8 mouse cellular contexts compared by ENCODE assay signal in the genomic region with DNA sequence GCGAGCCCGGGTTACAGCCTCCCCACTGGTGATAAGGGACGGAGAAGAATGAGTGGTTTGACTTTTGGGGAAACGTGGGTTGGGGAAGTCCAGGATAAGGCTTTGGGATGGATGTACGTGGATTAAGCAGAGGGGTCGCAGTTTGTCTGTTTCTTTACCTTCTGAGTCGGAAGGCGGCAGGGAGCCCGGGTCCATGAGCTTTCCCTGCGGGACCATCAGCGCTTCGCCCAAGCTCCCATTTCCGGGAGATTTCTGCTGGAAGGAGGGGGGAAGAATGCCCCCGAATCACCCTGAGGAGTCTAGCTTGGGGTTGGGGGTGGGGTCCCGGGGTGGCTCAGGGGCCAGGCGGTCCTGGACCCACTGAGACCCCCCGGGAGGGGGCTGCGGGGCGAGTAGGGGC. TPM values are rescaled to one million over a fixed set of nuclear protein-coding genes. Genes with fewer than 3 reads are reported as not detected.
DNase-seq lines count a peak whose midpoint lies in the region; ATAC-seq and TF ChIP-seq lines count a peak whose summit lies in the region.

No protein-coding gene starts in this region.

- peak; percentile 14 for DNase-seq in embryo, embryonic 10 days (ENCODE audit: low spot score)
- no peak for DNase-seq in embryo, embryonic 9.5 days (ENCODE audit: extremely low spot score)
- DNase-seq in CH12.LX (ENCODE audit: extremely low read depth), result no peak
- no peak for DNase-seq in liver, postnatal 0 days
- DNase-seq in spleen, adult 18-20 months, result no peak
- no peak for DNase-seq in layer of hippocampus, postnatal 14 days (ENCODE audit: low spot score in 2 of 2)
- DNase-seq in thymus, adult 18-20 months, result no peak

- H3K4me1 ChIP-seq in CH12.LX (ENCODE audit: control insufficient read depth in 1 of 2, insufficient read depth in 2 of 2), result peaks cover 4 to 39% of the 10 kb centered on the region in 2 experiments; a peak in 2 of 4 replicates
- peaks cover 17% of the 10 kb centered on the region for H3K4me1 ChIP-seq in forebrain, embryonic 16.5 days (replicated peaks; ENCODE audit: control insufficient read depth, insufficient read depth, low read length)
- peaks cover 11% of the 10 kb centered on the region for H3K4me1 ChIP-seq in liver, postnatal 0 days (ENCODE audit: insufficient read depth)

- no peak for ATAC-seq in forebrain, embryonic 16.5 days
- ATAC-seq in liver, postnatal 0 days, result no peak

- H3K27me3 ChIP-seq in CH12.LX (replicated peaks), result peaks cover 68% of the 10 kb centered on the region
- peaks cover 52% of the 10 kb centered on the region for H3K27me3 ChIP-seq in forebrain, embryonic 16.5 days (replicated peaks; ENCODE audit: control insufficient read depth, insufficient read depth, low read length)
- H3K27me3 ChIP-seq in liver, postnatal 0 days (ENCODE audit: insufficient read depth, low read length), result peaks cover 81% of the 10 kb centered on the region

- no peak overlapping the region for H3K9ac ChIP-seq in CH12.LX (ENCODE audit: insufficient read depth, low read depth)
- peak overlapping the region; percentile 60 for H3K9ac ChIP-seq in forebrain, embryonic 16.5 days (replicated peaks; ENCODE audit: low read depth, low read length)
- H3K9ac ChIP-seq in liver, postnatal 0 days (replicated peaks), result no peak overlapping the region

- 1% methylated on average over 19 of the region's 19 CpGs for WGBS in forebrain, embryonic 16.5 days
- WGBS in liver, postnatal 0 days (ENCODE audit: insufficient replicate concordance), result 3% methylated on average over 9 of the region's 19 CpGs

- TF ChIP-seq POLR2A in CH12.LX (IDR thresholded peaks at IDR 0.05; ENCODE audit: low read depth, low read length), result no peak

- no peaks in the 10 kb centered on the region for H3K79me2 ChIP-seq in CH12.LX (replicated peaks; ENCODE audit: control insufficient read depth, extremely low read depth, insufficient read depth, poor library complexity, severe bottlenecking)

- H3K27ac ChIP-seq in CH12.LX (ENCODE audit: insufficient read depth, low read depth), result no peak overlapping the region
- no peak overlapping the region for H3K27ac ChIP-seq in forebrain, embryonic 16.5 days (ENCODE audit: low read length)
- no peak overlapping the region for H3K27ac ChIP-seq in liver, postnatal 0 days (ENCODE audit: low read depth)

- no peak for TF ChIP-seq EP300 in CH12.LX (IDR thresholded peaks at IDR 0.05; ENCODE audit: low read length)
- TF ChIP-seq EP300 in liver, postnatal 0 days (IDR thresholded peaks at IDR 0.05; ENCODE audit: low read depth), result no peak

- TF ChIP-seq CTCF in CH12.LX (conservative IDR thresholded peaks at IDR 0.05 in 1 of 2, IDR thresholded peaks at IDR 0.05 in 1 of 2; ENCODE audit: low read depth in 2 of 2, low read length in 2 of 2), result no peak
- no peak for TF ChIP-seq CTCF in liver, postnatal 0 days (IDR thresholded peaks at IDR 0.05; ENCODE audit: low read depth)

- dilution Hi-C loops in CH12.LX (cut with MboI; ENCODE audit: extremely low pct_ligation_motif_present, extremely low pct_unique_long_range_greater_than_20kb, low sequenced_read_pairs), result no loop called here

- no peaks in the 10 kb centered on the region for H3K9me3 ChIP-seq in CH12.LX (replicated peaks; ENCODE audit: low read length)
- H3K9me3 ChIP-seq in forebrain, embryonic 16.5 days (ENCODE audit: control insufficient read depth, low read length), result no peaks in the 10 kb centered on the region
- H3K9me3 ChIP-seq in liver, postnatal 0 days (ENCODE audit: low read length), result no peaks in the 10 kb centered on the region

- H3K36me3 ChIP-seq in CH12.LX (replicated peaks in 1 of 2; ENCODE audit: control insufficient read depth in 1 of 2, insufficient read depth in 1 of 2, low read length in 1 of 2), result no peaks in the 10 kb centered on the region
- H3K36me3 ChIP-seq in forebrain, embryonic 16.5 days (ENCODE audit: control insufficient read depth, insufficient read depth), result no peaks in the 10 kb centered on the region
- no peaks in the 10 kb centered on the region for H3K36me3 ChIP-seq in liver, postnatal 0 days (replicated peaks; ENCODE audit: insufficient read depth, low read length)

- peak overlapping the region; percentile 96 for H3K4me2 ChIP-seq in CH12.LX (ENCODE audit: insufficient read depth, low read depth, poor library complexity, severe bottlenecking)
- H3K4me2 ChIP-seq in forebrain, embryonic 16.5 days (ENCODE audit: low read length), result peak overlapping the region; percentile 96
- peak overlapping the region; percentile 74 for H3K4me2 ChIP-seq in liver, postnatal 0 days (ENCODE audit: low read depth, low read length)

- TF ChIP-seq RAD21 in CH12.LX (IDR thresholded peaks at IDR 0.05; ENCODE audit: low read depth, low read length), result no peak

- no peak overlapping the region for H3K4me3 ChIP-seq in CH12.LX (replicated peaks in 1 of 3; ENCODE audit: low read depth in 2 of 3, low read length in 2 of 3, poor library complexity in 1 of 3)
- H3K4me3 ChIP-seq in forebrain, embryonic 16.5 days (replicated peaks; ENCODE audit: low read length), result peak overlapping the region; percentile 60
- H3K4me3 ChIP-seq in liver, postnatal 0 days (ENCODE audit: low read depth, low read length), result peak overlapping the region; percentile 49

- in situ Hi-C loops in CH12.LX (cut with MboI; ENCODE audit: low pct_ligation_motif_present, low pct_unique_long_range_greater_than_20kb, low sequenced_read_pairs), result no loop called here

TF ChIP-seq in CH12.LX, 34 proteins besides CTCF, POLR2A, EP300 and RAD21:
- TF ChIP-seq SIN3A (IDR thresholded peaks at IDR 0.05; ENCODE audit: low read length) (no peak; the same call in 1 of the 2 replicates), NRF1 (IDR thresholded peaks at IDR 0.05; ENCODE audit: low read depth, low read length) (no peak), MAZ (IDR thresholded peaks at IDR 0.05; ENCODE audit: low read depth, low read length) (0 out of 2 replicates have a peak, but pooled peaks have one; percentile 22), GABPA (IDR thresholded peaks at IDR 0.05; ENCODE audit: insufficient replicate concordance, low read depth, low read length) (no peak), ETS1 (conservative IDR thresholded peaks at IDR 0.05; ENCODE audit: low read depth, low read length) (no peak), ZKSCAN1 (IDR thresholded peaks at IDR 0.05; ENCODE audit: borderline replicate concordance, low read depth, low read length) (no peak), TCF12 (IDR thresholded peaks at IDR 0.05; ENCODE audit: low read depth, low read length) (no peak), E2F4 (IDR thresholded peaks at IDR 0.05; ENCODE audit: insufficient replicate concordance, low read depth, low read length) (no peak)

RNA-seq across cellular contexts. Expression of gene Etv4, which starts 1.1 kb away (rescaled TPM):
- total RNA-seq in CH12.LX (2012; rRNA removed) (3.1 and 4.2 TPM in 2 replicates), CH12.LX (2014; rRNA removed) (2.4 and 2.9 TPM in 2 replicates)
- polyA plus RNA-seq in CH12.LX (2012; ENCODE audit: insufficient read length, low read depth), result 2.0 and 2.4 TPM in 2 replicates
- polyA plus RNA-seq in forebrain, embryonic 16.5 days (2015; fragmentation: Nextera tagmentation; extraction: Ambion mirVana), result 6.8 and 7.3 TPM in 2 replicates
- 0.15 and 0.39 TPM in 2 replicates for polyA plus RNA-seq in liver, postnatal 0 days (2015; fragmentation: Nextera tagmentation; extraction: Ambion mirVana)
- total RNA-seq in layer of hippocampus, postnatal 14 days (2021), result 10 to 100 TPM; 19.3 to 22.1 TPM

RNA-seq across cellular contexts. Expression of gene Dhx8, which starts 51.4 kb away (rescaled TPM):
- 33.4 and 40.1 TPM in 2 replicates for total RNA-seq in CH12.LX (2012; rRNA removed)
- total RNA-seq in CH12.LX (2014; rRNA removed), result 22.4 and 24.3 TPM in 2 replicates
- 57.7 and 61.7 TPM in 2 replicates for polyA plus RNA-seq in CH12.LX (2012; ENCODE audit: insufficient read length, low read depth)
- 39.9 and 41.9 TPM in 2 replicates for polyA plus RNA-seq in forebrain, embryonic 16.5 days (2015; fragmentation: Nextera tagmentation; extraction: Ambion mirVana)
- polyA plus RNA-seq in liver, postnatal 0 days (2015; fragmentation: Nextera tagmentation; extraction: Ambion mirVana), result 10.2 and 12.9 TPM in 2 replicates
- total RNA-seq in layer of hippocampus, postnatal 14 days (2021), result 10 to 100 TPM; 32.4 to 34.2 TPM

Comparison
In these comparisons a context has a peak if more than half of its experiments do, and no peak if none do; other contexts are left out.
1. H3K4me3 ChIP-seq: peak in forebrain, embryonic 16.5 days (single experiment) and liver, postnatal 0 days (single experiment); none in CH12.LX (0 of 3).
2. Peak in every context shown above with its lines, with median percentiles within 50 percentile points of each other: H3K4me2 ChIP-seq.